Mouse (Mus musculus): Measurements from ENCODE around the gene Zbtb8a.
A peak's percentile ranks its signal among the peaks of the same experiment; 100 is the strongest.
"Not testable (repeated sequence)": the region's sequence is repeated elsewhere in the genome, so short reads cannot be mapped to it uniquely, and the experiment has no call there.

Zbtb8a gene

GRCm38 (mm10) chr4:129377601-129378390 is at the start of gene Zbtb8a:
Gene Zbtb8a (minus strand): TSS chr4:129378116.
- DNase-seq (ENCODE audit: inconsistent age in 2 of 2, low spot score in 1 of 2) = peak; percentile 54 to 88

- no peak for DNase-seq (ENCODE audit: inconsistent age in 2 of 2, low spot score in 1 of 2)
Observed at GRCm38 (mm10) chr4:129418321-129418720, 40.4 kb upstream of the Zbtb8a start.

- no peak for DNase-seq (ENCODE audit: inconsistent age in 2 of 2, low spot score in 1 of 2)
Observed at GRCm38 (mm10) chr4:129416478-129416877, 38.6 kb upstream of the Zbtb8a start.

- DNase-seq (ENCODE audit: inconsistent age in 2 of 2, low spot score in 1 of 2) = no peak
Observed at GRCm38 (mm10) chr4:129415892-129416291, 38.0 kb upstream of the Zbtb8a start.

GRCm38 (mm10) chr4:129410991-129411390 is 33.1 kb upstream of the Zbtb8a start:
- DNase-seq (ENCODE audit: inconsistent age in 2 of 2, low spot score in 1 of 2) = no peak

GRCm38 (mm10) chr4:129410532-129410931 is 32.6 kb upstream of the Zbtb8a start:
- DNase-seq (ENCODE audit: inconsistent age in 2 of 2, low spot score in 1 of 2) = not testable (repeated sequence)

GRCm38 (mm10) chr4:129406447-129406846 is 28.5 kb upstream of the Zbtb8a start:
- peak; percentile 78 to 85 for DNase-seq (ENCODE audit: inconsistent age in 2 of 2, low spot score in 1 of 2)

GRCm38 (mm10) chr4:129399813-129400212 is 21.9 kb upstream of the Zbtb8a start:
- DNase-seq (ENCODE audit: inconsistent age in 2 of 2, low spot score in 1 of 2) = no peak

- no peak for DNase-seq (ENCODE audit: inconsistent age in 2 of 2, low spot score in 1 of 2)
Observed at GRCm38 (mm10) chr4:129396960-129397359, 19.0 kb upstream of the Zbtb8a start.

- DNase-seq (ENCODE audit: inconsistent age in 2 of 2, low spot score in 1 of 2) = no peak
Observed at GRCm38 (mm10) chr4:129394089-129394870, 16.4 kb upstream of the Zbtb8a start.

GRCm38 (mm10) chr4:129390936-129391557 is 13.1 kb upstream of the Zbtb8a start:
- DNase-seq (ENCODE audit: inconsistent age in 2 of 2, low spot score in 1 of 2) = no peak

GRCm38 (mm10) chr4:129390216-129390743 is 12.4 kb upstream of the Zbtb8a start:
- no peak for DNase-seq (ENCODE audit: inconsistent age in 2 of 2, low spot score in 1 of 2)

GRCm38 (mm10) chr4:129388404-129388803 is 10.5 kb upstream of the Zbtb8a start:
- DNase-seq (ENCODE audit: inconsistent age in 2 of 2, low spot score in 1 of 2) = no peak

- no peak for DNase-seq (ENCODE audit: inconsistent age in 2 of 2, low spot score in 1 of 2)
Observed at GRCm38 (mm10) chr4:129386989-129387388, 9.1 kb upstream of the Zbtb8a start.

- DNase-seq (ENCODE audit: inconsistent age in 2 of 2, low spot score in 1 of 2) = no peak
Observed at GRCm38 (mm10) chr4:129386269-129386946, 8.5 kb upstream of the Zbtb8a start.

- DNase-seq (ENCODE audit: inconsistent age in 2 of 2, low spot score in 1 of 2) = no peak
Observed at GRCm38 (mm10) chr4:129385685-129386084, 7.8 kb upstream of the Zbtb8a start.

GRCm38 (mm10) chr4:129384440-129384839 is 6.5 kb upstream of the Zbtb8a start:
- DNase-seq (ENCODE audit: inconsistent age in 2 of 2, low spot score in 1 of 2) = no peak

- DNase-seq (ENCODE audit: inconsistent age in 2 of 2, low spot score in 1 of 2) = no peak
Observed at GRCm38 (mm10) chr4:129383586-129383985, 5.7 kb upstream of the Zbtb8a start.

GRCm38 (mm10) chr4:129382488-129382887 is 4.6 kb upstream of the Zbtb8a start:
- no peak for DNase-seq (ENCODE audit: inconsistent age in 2 of 2, low spot score in 1 of 2)

GRCm38 (mm10) chr4:129382029-129382428 is 4.1 kb upstream of the Zbtb8a start:
- DNase-seq (ENCODE audit: inconsistent age in 2 of 2, low spot score in 1 of 2) = no peak

GRCm38 (mm10) chr4:129381148-129381547 is 3.2 kb upstream of the Zbtb8a start:
- no peak for DNase-seq (ENCODE audit: inconsistent age in 2 of 2, low spot score in 1 of 2)

Data from adrenal gland, adult (tissue).